Mouse (Mus musculus) olfactory bulb, adult 2 months (tissue): ENCODE data around the gene Ddi2. TPM values are rescaled to one million over a fixed set of nuclear protein-coding genes. Genes with fewer than 3 reads are reported as not detected.

ENCODE experiments used
- H3K27ac ChIP-seq: fragments of 200-500 bp; 2 replicates; pipeline ENCODE4 v1.5.1; 2012; ENCODE audit warnings: low read depth, low read length; ENCODE audit not compliant: insufficient read depth
- H3K4me1 ChIP-seq: fragments of 200-500 bp; 2 replicates; pipeline ENCODE4 v1.6.1; 2012; ENCODE audit warnings: low read length; ENCODE audit not compliant: control insufficient read depth, insufficient read depth
- H3K4me3 ChIP-seq: fragments of 200-500 bp; 2 replicates; pipeline ENCODE4 v1.5.1; 2012; ENCODE audit warnings: mild to moderate bottlenecking, low read depth, low read length, moderate library complexity; ENCODE audit not compliant: insufficient read depth
- CTCF ChIP-seq: fragments of 200-500 bp; IDR thresholded peaks from 2 replicates; pipeline ENCODE4 v1.5.1; 2012; ENCODE audit warnings: low read depth, mild to moderate bottlenecking, low read length, moderate library complexity; ENCODE audit not compliant: insufficient read depth
- POLR2A ChIP-seq: fragments of 200-500 bp; IDR thresholded peaks from 2 replicates; pipeline ENCODE4 v1.6.1; 2012; ENCODE audit warnings: mild to moderate bottlenecking, low read depth, low read length, moderate library complexity; ENCODE audit not compliant: insufficient read depth
- WGBS: fragments of 180-500 bp; shearing (Covaris S2); methylation state at CpG from one replicate; pipeline ENCODE4 v1.1.7; 2018; 5-methylcytosine and 5-hydroxymethylcytosine counted together
- polyA plus RNA-seq: library from polyadenylated mRNA; stranded (reverse); fragments of >200 nt; gene quantifications from 2 replicates; pipeline ENCODE4 v1.2.4, GENCODE M21; 2012; ENCODE audit warnings: low replicate concordance; ENCODE audit not compliant: missing spikeins, insufficient read depth, insufficient read length

The Ddi2 gene
- polyA plus RNA-seq, 1 experiment = 31.7 TPM

GRCm38 (mm10) chr4:141628661-141629060 is 94.6 kb downstream of the Ddi2 start:
- H3K4me1 ChIP-seq = peaks cover 3% of the 10 kb centered on the region; the same call in 1 of the 2 replicates
- H3K4me3 ChIP-seq = no peak overlapping the region
- WGBS = 79% methylated on average over 14 of the region's 14 CpGs
- no peak for TF ChIP-seq CTCF
- no peak for TF ChIP-seq POLR2A
- H3K27ac ChIP-seq = no peak overlapping the region

Other genes with a start within 250 kb of the Ddi2 start
- gene Spen, start 184.8 kb downstream of the Ddi2 start, polyA plus RNA-seq = 41.7 TPM in 1 of 2 replicates, not detected in the other
- gene Fblim1, start 117.3 kb downstream of the Ddi2 start, polyA plus RNA-seq = not detected in 2 replicates
- gene Tmem82, start 104.8 kb downstream of the Ddi2 start, polyA plus RNA-seq = not detected in 2 replicates
- not detected in 2 replicates for gene Slc25a34, start 99.6 kb downstream of the Ddi2 start, polyA plus RNA-seq
- gene Plekhm2, start 58.5 kb downstream of the Ddi2 start, polyA plus RNA-seq = not detected in 2 replicates
- not detected in 2 replicates for gene Rsc1a1, start 37.8 kb downstream of the Ddi2 start, polyA plus RNA-seq
- not detected in 2 replicates for gene Agmat, start 23.3 kb upstream of the Ddi2 start, polyA plus RNA-seq
- not detected in 2 replicates for gene Dnajc16, start 67.5 kb upstream of the Ddi2 start, polyA plus RNA-seq
- gene Casp9, start 70.2 kb upstream of the Ddi2 start, polyA plus RNA-seq = not detected in 2 replicates
- not detected in 2 replicates for gene Cela2a, start 102.7 kb upstream of the Ddi2 start, polyA plus RNA-seq
- not detected in 2 replicates for gene Ctrc, start 122.9 kb upstream of the Ddi2 start, polyA plus RNA-seq
- not detected in 2 replicates for gene Efhd2, start 151.5 kb upstream of the Ddi2 start, polyA plus RNA-seq